Mouse (Mus musculus) small intestine, adult 2 months (tissue): Measurements from ENCODE around the gene Rabgef1. TPM values are rescaled to one million over a fixed set of nuclear protein-coding genes. Genes with fewer than 3 reads are reported as not detected.

Experiments
- H3K27ac ChIP-seq: fragments of 200-500 bp; 2 replicates; pipeline ENCODE4 v1.5.1; 2012; ENCODE audit warnings: low read depth, low read length, control low read depth, inconsistent platforms; ENCODE audit not compliant: insufficient read depth
- H3K27me3 ChIP-seq: fragments of 200-500 bp; 2 replicates; pipeline ENCODE4 v1.6.1; 2012; ENCODE audit warnings: mild to moderate bottlenecking, moderate library complexity, low read length, inconsistent platforms; ENCODE audit not compliant: control insufficient read depth, insufficient read depth
- H3K36me3 ChIP-seq: fragments of 200-500 bp; 2 replicates; pipeline ENCODE4 v1.6.1; 2012; ENCODE audit warnings: mild to moderate bottlenecking, low read length, control low read depth, inconsistent platforms; ENCODE audit not compliant: control insufficient read depth, insufficient read depth
- H3K4me1 ChIP-seq: fragments of 200-500 bp; 2 replicates; pipeline ENCODE4 v1.6.1; 2012; ENCODE audit warnings: low read length, inconsistent platforms, mixed read lengths; ENCODE audit not compliant: control insufficient read depth, insufficient read depth, insufficient read length
- H3K4me3 ChIP-seq: fragments of 200-500 bp; 2 replicates; pipeline ENCODE4 v1.5.1; 2012; ENCODE audit warnings: low read depth, mild to moderate bottlenecking, control low read depth, inconsistent platforms, low read length, moderate library complexity
- CTCF ChIP-seq: fragments of 200-500 bp; IDR thresholded peaks from 2 replicates; pipeline ENCODE4 v1.5.1; 2012; ENCODE audit warnings: low read depth, mild to moderate bottlenecking, control low read depth, inconsistent platforms, low read length, moderate library complexity, mixed read lengths; ENCODE audit not compliant: insufficient replicate concordance, insufficient read length; ENCODE audit errors: extremely low read depth
- POLR2A ChIP-seq: fragments of 200-500 bp; IDR thresholded peaks from 2 replicates; pipeline ENCODE4 v1.6.1; 2012; ENCODE audit warnings: low read depth, mild to moderate bottlenecking, control low read depth, inconsistent platforms, low read length, moderate library complexity
- WGBS: fragments of 180-500 bp; shearing (Covaris S2); methylation state at CpG from one replicate; pipeline ENCODE4 v1.1.7; 2018; 5-methylcytosine and 5-hydroxymethylcytosine counted together
- polyA plus RNA-seq: library from polyadenylated mRNA; depleted of rRNA; stranded (reverse); fragments of >200 nt; gene quantifications from 2 replicates; pipeline ENCODE4 v1.2.3, GENCODE M21; 2012

Gene Rabgef1
- polyA plus RNA-seq, 1 experiment = 11.5 TPM

DNA sequence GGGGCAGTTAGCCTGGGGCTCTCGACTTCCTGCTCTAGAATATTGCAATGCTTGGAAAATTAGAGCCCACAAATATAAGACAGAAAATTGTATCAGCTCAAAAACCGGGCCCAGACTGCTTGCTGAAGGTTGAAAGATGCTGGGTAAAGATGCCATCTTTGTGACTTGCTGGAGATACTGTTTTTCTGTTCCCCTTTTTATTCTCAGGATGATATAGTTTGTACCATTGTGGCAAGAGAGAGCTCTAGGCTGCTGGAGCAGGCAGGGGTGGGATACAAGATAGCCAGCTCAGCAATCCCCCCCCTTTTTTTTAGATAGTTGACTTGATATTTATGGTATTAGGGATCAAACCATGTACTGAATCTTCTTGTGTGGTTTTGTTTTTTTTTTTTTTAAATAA, 17.3 kb upstream of the Rabgef1 start:
- TF ChIP-seq CTCF = no peak
- TF ChIP-seq POLR2A = no peak
- 80% methylated on average over 2 of the region's 2 CpGs for WGBS
- H3K27ac ChIP-seq = no peak overlapping the region
- H3K4me1 ChIP-seq = no peaks in the 10 kb centered on the region
- no peak overlapping the region for H3K4me3 ChIP-seq
- no peaks in the 10 kb centered on the region; the same call in 1 of the 2 replicates for H3K36me3 ChIP-seq
- no peaks in the 10 kb centered on the region for H3K27me3 ChIP-seq

DNA sequence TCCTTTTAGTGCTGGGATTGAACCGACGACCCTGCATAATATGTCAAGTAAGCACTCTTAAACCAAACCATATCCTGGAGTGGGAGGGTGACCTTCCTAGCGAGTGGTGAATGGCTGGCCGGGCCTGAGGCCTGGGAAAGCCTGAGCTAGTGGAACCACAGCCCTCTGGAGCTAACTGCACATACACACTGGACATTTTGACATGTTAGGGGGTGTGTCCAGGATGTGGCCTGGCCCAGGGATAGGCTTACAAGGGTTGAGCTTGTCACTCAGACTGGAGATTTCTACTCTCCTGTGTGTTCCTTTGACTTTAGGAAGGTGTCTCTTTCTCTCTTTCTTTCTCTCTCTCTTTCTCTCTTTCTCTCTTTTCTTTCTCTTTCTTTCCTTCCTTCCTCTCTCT, 13.1 kb upstream of the Rabgef1 start:
- Histone ChIP-seq H3K36me3 (no peaks in the 10 kb centered on the region), H3K27me3 (no peaks in the 10 kb centered on the region), H3K27ac (no peak overlapping the region), H3K4me3 (no peak overlapping the region), H3K4me1 (no peaks in the 10 kb centered on the region)
- no peak for TF ChIP-seq POLR2A
- no peak for TF ChIP-seq CTCF
- whole genome bisulfite sequencing = 81% methylated on average over 4 of the region's 4 CpGs

DNA sequence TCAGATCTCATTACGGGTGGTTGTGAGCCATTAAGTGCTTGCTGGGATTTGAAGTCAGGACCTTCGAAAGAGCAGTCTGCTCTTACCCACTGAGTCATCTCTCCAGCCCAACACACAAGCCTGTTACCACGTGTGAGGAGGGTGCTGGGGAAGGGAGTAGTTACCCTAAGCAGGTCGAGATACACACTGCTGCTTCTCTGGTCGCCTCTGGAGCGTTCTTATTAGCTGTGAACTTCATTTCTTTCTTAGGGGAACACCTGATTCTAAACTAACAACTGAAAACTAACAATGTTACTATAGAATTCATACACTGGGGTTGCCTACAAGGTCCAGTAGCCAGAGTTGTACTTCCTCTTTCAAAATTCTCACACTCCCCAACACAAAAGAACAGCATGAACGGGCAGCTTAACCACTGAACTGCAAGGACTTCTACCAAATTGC, 11.8 kb upstream of the Rabgef1 start:
- Histone ChIP-seq H3K27me3 (no peaks in the 10 kb centered on the region), H3K4me3 (no peak overlapping the region), H3K36me3 (no peaks in the 10 kb centered on the region), H3K27ac (no peak overlapping the region), H3K4me1 (no peaks in the 10 kb centered on the region)
- 51% methylated on average over 7 of the region's 7 CpGs for WGBS
- no peak for TF ChIP-seq POLR2A
- TF ChIP-seq CTCF = no peak

DNA sequence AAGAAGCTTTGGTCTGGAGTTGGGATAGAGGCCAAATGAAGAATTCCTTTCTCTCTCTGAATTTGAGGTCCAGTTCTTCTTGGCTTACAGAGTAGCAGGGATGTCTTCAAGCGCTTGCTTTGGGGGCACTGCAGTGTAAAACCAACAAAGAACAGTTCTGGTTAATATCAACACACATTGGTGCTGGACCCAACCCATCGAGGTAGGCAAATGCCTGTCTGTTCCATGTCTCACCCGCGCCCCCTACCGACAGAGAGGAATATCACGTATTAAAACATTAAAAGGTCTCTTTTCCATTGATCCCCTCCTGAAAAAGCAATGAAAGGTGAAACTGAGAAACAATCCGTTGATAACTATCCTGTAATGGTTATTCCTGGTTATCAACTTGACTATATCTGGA, 7.9 kb upstream of the Rabgef1 start:
- no peaks in the 10 kb centered on the region for H3K36me3 ChIP-seq
- no peak overlapping the region for H3K27ac ChIP-seq
- 3% methylated on average over 7 of the region's 7 CpGs for WGBS
- TF ChIP-seq POLR2A (no peak), CTCF (peak; percentile 83; the same call in 1 of the 2 replicates)
- H3K4me3 ChIP-seq = no peak overlapping the region
- H3K27me3 ChIP-seq = no peaks in the 10 kb centered on the region
- H3K4me1 ChIP-seq = no peaks in the 10 kb centered on the region

DNA sequence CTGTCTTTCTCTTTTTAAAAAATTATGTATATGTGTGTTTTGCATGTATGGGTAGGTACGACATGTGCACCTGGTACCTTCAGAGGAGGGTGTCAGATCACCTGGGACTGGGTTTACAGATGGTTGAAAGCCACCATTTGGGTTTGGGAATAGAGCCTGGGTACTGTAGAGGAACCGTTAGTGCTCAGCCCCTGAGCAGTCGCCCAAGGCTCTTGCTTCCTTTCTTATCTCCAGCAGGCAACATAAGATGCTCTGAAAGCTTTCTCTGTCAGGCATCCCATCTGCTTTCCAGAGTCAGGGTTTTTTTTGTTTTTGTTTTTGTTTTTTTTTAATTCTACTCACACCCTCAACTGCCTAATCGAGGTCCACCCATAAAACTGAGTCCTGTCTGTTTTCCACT, 6.4 kb upstream of the Rabgef1 start:
- Histone ChIP-seq H3K4me3 (no peak overlapping the region), H3K27ac (no peak overlapping the region), H3K36me3 (no peaks in the 10 kb centered on the region), H3K27me3 (no peaks in the 10 kb centered on the region), H3K4me1 (no peaks in the 10 kb centered on the region)
- 73% methylated on average over 4 of the region's 4 CpGs for WGBS
- no peak for TF ChIP-seq CTCF
- TF ChIP-seq POLR2A = no peak

DNA sequence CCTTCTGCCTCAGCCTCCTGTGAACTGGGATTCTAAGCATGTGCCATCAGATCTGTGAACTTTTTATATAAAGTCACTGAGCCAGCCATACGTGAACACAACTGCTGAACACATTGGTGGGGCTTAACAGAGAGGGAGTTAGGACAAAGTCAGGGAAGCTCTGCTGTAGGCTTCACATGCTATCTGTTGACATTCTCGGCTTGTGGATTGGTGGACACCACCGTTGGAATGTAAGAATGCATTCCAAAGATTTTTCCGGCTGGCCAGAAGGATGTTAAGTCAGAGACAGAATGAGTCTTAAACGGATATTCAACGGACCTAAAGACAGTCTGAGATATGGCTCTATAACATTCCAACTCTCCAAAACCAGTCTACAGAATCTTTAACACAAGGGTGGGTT, 2.5 kb upstream of the Rabgef1 start:
- Histone ChIP-seq H3K27ac (no peak overlapping the region), H3K4me1 (peaks cover 10% of the 10 kb centered on the region; the same call in 1 of the 2 replicates), H3K27me3 (no peaks in the 10 kb centered on the region), H3K36me3 (no peaks in the 10 kb centered on the region), H3K4me3 (no peak overlapping the region)
- TF ChIP-seq CTCF (no peak), POLR2A (no peak)
- WGBS = 49% methylated on average over 6 of the region's 6 CpGs

DNA sequence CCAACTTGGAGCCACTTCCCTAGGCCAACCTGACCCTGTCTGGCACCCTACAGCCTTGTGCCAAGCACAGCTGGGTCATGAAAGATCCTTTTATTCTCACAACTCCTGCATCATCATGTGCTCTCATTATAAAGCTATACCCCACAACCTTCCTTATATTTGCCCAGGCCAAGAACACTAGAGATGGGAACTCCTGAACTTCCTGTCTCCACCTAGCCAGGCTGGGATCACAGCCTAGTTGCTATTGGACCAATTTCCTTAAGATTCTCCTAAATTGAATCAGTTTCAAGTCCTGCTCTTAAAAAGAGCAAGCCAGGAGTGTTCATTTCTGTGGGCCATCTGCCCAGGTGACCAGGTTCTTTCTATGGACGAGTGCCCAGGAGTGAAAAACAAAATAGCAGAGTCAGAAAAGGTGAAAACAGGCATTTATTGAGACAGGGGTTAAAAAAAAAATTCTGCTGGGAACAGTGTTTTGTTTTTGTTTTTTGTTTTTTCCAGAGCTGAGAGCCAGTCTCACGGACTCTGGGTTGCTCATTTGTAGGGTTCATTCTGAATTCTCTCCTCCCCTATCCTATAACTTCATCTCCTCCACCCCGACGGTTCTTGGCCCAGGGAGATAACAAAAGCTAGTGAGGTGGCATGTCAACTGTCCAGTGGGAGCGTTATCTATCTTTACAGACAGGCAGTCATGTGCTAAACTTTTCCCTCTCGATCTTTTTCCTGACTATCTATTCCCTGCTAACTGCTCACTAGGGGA, 754 bp upstream of the Rabgef1 start:
- Histone ChIP-seq H3K27me3 (no peaks in the 10 kb centered on the region), H3K27ac (peak overlapping the region; percentile 88), H3K4me3 (peak overlapping the region; percentile 89), H3K4me1 (peaks cover 10% of the 10 kb centered on the region; the same call in 1 of the 2 replicates), H3K36me3 (no peaks in the 10 kb centered on the region)
- WGBS = 6% methylated on average over 6 of the region's 6 CpGs
- TF ChIP-seq POLR2A (no peak), CTCF (no peak)
